Mouse (Mus musculus): ENCODE measurements around the gene Upf1. TPM values are rescaled to one million over a fixed set of nuclear protein-coding genes. Genes with fewer than 3 reads are reported as not detected.

Upf1 gene
- polyA plus RNA-seq, 1 experiment = 39.1 TPM

DNA sequence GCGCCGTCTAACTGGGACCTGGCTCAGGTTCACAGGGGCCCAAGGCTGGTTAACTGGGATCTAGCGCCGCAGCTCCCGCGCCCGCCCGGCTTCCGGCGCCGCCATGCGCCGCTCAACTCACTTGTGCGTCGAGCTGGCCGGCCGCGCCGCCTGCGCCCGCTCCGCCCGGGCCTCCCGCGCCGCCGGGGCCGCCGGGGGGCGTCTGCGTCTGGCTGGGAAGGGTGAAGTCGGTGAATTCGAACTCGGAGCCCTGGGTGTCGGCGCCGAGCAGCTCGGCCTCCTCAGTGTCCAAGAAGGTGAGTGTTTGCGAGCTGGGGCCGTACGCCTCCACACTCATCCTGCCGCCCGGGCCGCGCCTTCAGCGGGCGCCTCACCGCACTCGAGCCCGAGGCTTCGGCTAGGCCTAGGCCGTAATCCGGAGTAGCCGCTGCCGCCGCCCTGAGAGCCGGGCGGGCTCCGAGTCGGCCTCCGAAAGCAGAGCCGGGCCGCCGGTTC, 374 bp downstream of the Upf1 start:
- under 1% methylated on average over 64 of the region's 64 CpGs for WGBS
- Histone ChIP-seq H3K27ac (ENCODE audit: control insufficient read depth, insufficient read depth, low read depth, low read length, poor library complexity) (peak overlapping the region; percentile 85), H3K4me1 (ENCODE audit: control insufficient read depth, insufficient read depth, low read length) (peaks cover 3% of the 10 kb centered on the region; the same call in 1 of the 2 replicates), H3K4me3 (replicated peaks; ENCODE audit: control insufficient read depth, low read depth, low read length) (peak overlapping the region; percentile 74)
- TF ChIP-seq CTCF (IDR thresholded peaks at IDR 0.05; ENCODE audit: control insufficient read depth, insufficient read depth, low read length) = no peak
- no peak for TF ChIP-seq POLR2A (IDR thresholded peaks at IDR 0.05; ENCODE audit: borderline replicate concordance, control insufficient read depth, low read depth, low read length)

DNA sequence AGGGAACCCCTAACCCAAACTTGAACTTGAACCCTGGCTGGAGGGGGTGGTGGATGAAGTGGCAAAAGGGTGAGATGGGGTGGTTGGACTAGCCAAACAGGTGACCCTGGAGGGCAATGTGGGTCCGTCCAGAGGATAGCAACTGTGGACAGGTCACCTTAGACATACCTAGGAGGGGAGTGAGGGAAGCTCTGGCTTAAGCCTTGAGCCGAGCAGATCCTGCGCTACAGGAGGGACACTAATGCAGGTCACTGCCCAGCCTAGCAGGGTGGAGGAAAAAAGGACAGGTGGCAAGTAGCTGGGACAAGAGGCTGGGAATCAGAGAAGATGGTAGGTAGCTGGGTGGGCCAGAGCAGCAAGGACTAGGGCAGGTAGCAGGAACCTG, 1.1 kb downstream of the Upf1 start:
- WGBS = 28% methylated on average over 3 of the region's 3 CpGs
- H3K27ac ChIP-seq (ENCODE audit: control insufficient read depth, insufficient read depth, low read depth, low read length, poor library complexity) = no peak overlapping the region
- peak overlapping the region; percentile 74 for H3K4me3 ChIP-seq (replicated peaks; ENCODE audit: control insufficient read depth, low read depth, low read length)
- no peak for TF ChIP-seq POLR2A (IDR thresholded peaks at IDR 0.05; ENCODE audit: borderline replicate concordance, control insufficient read depth, low read depth, low read length)
- TF ChIP-seq CTCF (IDR thresholded peaks at IDR 0.05; ENCODE audit: control insufficient read depth, insufficient read depth, low read length) = no peak
- peaks cover 3% of the 10 kb centered on the region; the same call in 1 of the 2 replicates for H3K4me1 ChIP-seq (ENCODE audit: control insufficient read depth, insufficient read depth, low read length)

DNA sequence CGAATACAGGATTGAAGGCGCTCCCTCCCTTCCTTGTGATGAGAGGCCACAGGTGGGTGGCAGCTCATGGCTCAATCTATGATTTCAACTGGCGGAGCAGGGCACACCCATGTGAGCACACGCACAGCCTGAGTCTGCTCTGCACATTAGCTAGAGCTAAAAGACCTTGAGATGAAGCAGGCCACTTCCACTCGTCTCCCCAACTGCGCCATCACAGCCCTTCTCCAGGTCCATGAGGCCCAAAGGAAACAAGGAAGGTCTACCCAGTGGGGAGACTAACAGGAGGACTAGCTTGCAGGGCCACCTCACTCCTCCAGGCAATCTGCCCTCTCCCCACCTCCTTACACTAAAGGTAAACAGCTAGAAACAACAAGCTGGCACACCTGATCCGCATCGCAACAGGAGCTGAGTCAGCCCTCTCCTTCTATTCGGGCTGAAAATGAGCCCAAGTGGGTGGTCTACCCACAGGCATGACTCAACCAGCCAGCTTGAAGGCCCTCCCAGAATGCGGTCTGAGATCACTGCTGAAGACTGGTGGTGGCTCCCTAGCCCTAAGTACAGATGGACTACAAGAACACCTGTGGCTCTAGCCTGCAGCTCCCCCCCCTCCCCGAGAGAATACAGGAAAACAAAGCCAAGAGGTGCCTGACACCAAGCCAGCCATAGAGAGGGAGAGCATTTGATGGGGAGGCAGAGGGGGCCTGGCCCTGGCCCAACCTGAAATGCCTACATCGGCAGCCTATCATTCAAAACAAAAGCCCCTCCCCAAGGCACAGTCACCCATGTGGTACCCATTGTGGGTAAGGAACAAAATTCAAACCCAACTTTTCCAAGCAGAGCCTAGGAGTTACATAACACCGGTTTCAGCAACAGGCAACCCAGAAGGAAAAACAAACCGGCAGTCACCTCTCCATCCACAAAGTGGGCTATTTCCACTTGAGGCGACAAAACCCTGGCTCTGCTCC, 1.8 kb downstream of the Upf1 start:
- Histone ChIP-seq H3K4me3 (replicated peaks; ENCODE audit: control insufficient read depth, low read depth, low read length) (peak overlapping the region; percentile 74), H3K4me1 (ENCODE audit: control insufficient read depth, insufficient read depth, low read length) (peaks cover 3% of the 10 kb centered on the region; the same call in 1 of the 2 replicates), H3K27ac (ENCODE audit: control insufficient read depth, insufficient read depth, low read depth, low read length, poor library complexity) (no peak overlapping the region)
- TF ChIP-seq POLR2A (IDR thresholded peaks at IDR 0.05; ENCODE audit: borderline replicate concordance, control insufficient read depth, low read depth, low read length) (no peak), CTCF (IDR thresholded peaks at IDR 0.05; ENCODE audit: control insufficient read depth, insufficient read depth, low read length) (no peak)
- 37% methylated on average over 15 of the region's 15 CpGs for WGBS

DNA sequence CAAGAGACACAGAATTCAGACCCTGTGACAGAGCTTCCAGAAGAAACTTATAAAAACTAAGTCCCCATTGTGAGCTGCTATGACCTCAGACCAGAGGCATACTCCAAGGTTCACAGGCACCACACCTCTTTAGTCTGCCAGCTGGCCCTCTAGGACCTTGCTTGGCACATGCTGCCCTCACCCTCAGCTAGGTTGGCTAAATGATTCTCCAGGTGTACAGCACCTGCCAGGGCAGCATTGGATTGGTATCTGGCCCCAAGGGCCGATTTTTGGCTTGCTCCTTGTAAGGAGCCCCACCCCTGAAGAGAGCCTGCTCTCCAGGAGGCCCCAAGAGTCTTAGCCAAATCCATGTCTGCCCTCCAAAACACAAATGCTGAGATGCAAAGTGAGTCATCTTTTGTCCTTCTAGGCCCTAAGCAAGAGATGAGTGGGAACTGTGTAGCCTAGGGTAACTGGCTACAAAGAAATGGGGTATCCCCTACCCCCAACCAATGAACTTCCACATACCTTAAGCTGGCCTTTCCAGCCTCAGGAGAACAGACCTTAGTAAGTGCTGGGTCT, 5.1 kb downstream of the Upf1 start:
- no peak overlapping the region for H3K27ac ChIP-seq (ENCODE audit: control insufficient read depth, insufficient read depth, low read depth, low read length, poor library complexity)
- WGBS = 55% methylated on average over 1 of the region's 1 CpGs
- H3K4me3 ChIP-seq (replicated peaks; ENCODE audit: control insufficient read depth, low read depth, low read length) = no peak overlapping the region
- no peak for TF ChIP-seq POLR2A (IDR thresholded peaks at IDR 0.05; ENCODE audit: borderline replicate concordance, control insufficient read depth, low read depth, low read length)
- TF ChIP-seq CTCF (IDR thresholded peaks at IDR 0.05; ENCODE audit: control insufficient read depth, insufficient read depth, low read length) = no peak
- H3K4me1 ChIP-seq (ENCODE audit: control insufficient read depth, insufficient read depth, low read length) = peaks cover 3% of the 10 kb centered on the region; the same call in 1 of the 2 replicates

DNA sequence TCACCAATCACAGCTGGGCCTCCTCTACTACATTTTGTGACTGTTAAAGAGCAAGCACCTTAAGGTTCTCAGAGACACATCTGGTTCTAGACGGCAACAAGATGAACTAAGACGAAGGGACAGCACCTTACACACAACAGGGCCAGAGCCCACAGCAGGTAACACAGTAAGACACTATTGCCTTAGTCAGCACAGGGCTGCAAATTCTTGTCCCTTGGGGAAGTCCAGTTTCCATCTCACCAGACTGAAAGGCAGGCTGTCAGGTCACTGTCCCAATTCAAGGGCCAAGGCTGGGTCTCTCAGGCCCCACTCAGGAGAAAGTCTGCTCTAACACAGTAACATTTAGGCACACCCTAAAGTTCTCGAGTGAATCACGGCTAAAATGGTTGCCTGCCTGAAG, 5.6 kb downstream of the Upf1 start:
- 86% methylated on average over 4 of the region's 4 CpGs for WGBS
- no peak for TF ChIP-seq POLR2A (IDR thresholded peaks at IDR 0.05; ENCODE audit: borderline replicate concordance, control insufficient read depth, low read depth, low read length)
- TF ChIP-seq CTCF (IDR thresholded peaks at IDR 0.05; ENCODE audit: control insufficient read depth, insufficient read depth, low read length) = no peak
- no peak overlapping the region for H3K4me3 ChIP-seq (replicated peaks; ENCODE audit: control insufficient read depth, low read depth, low read length)
- peaks cover 3% of the 10 kb centered on the region; the same call in 1 of the 2 replicates for H3K4me1 ChIP-seq (ENCODE audit: control insufficient read depth, insufficient read depth, low read length)
- H3K27ac ChIP-seq (ENCODE audit: control insufficient read depth, insufficient read depth, low read depth, low read length, poor library complexity) = no peak overlapping the region

DNA sequence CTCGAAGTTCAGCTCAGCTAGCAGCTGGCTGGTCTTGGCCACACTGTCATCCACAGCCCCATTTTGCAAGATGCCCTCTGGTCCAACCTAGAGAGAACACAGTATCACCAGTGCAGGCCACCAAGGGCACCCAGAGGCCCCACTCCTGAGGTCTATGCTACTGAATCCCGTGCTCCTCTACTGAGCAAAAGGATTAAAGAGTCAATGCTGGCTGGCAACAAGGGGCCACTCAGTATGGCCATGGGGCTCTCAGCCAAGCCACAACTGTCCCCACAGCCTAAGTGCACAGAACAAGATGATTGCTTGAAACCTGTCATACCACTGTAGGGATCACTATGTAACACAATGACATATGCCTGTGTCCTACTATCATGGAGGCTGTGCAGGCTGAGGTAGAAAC, 8.8 kb downstream of the Upf1 start:
- Histone ChIP-seq H3K4me3 (replicated peaks; ENCODE audit: control insufficient read depth, low read depth, low read length) (no peak overlapping the region), H3K4me1 (ENCODE audit: control insufficient read depth, insufficient read depth, low read length) (no peaks in the 10 kb centered on the region; the same call in 1 of the 2 replicates), H3K27ac (ENCODE audit: control insufficient read depth, insufficient read depth, low read depth, low read length, poor library complexity) (no peak overlapping the region)
- WGBS = 80% methylated on average over 2 of the region's 2 CpGs
- TF ChIP-seq CTCF (IDR thresholded peaks at IDR 0.05; ENCODE audit: control insufficient read depth, insufficient read depth, low read length) (no peak), POLR2A (IDR thresholded peaks at IDR 0.05; ENCODE audit: borderline replicate concordance, control insufficient read depth, low read depth, low read length) (no peak)

DNA sequence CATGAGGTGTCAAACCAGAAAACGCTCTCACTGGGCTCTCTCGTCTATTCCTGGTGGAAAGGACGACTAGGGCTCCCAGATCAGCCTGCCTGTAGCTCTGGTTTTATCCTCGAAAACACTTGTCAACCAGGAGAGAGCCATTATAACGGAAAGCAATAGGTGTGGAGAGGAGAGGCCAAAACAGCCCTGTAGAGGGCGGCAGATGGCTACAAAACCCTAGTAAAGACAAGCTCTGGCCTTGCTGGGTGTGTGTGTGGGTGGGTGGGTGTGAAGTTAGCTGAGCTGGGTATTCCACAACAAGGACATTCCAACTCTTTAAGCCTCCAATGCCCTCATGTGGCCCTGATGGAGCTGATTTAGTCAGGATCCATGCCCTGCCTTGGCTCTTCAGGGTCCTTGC, 9.4 kb downstream of the Upf1 start:
- TF ChIP-seq POLR2A (IDR thresholded peaks at IDR 0.05; ENCODE audit: borderline replicate concordance, control insufficient read depth, low read depth, low read length) (no peak), CTCF (IDR thresholded peaks at IDR 0.05; ENCODE audit: control insufficient read depth, insufficient read depth, low read length) (peak; percentile 51)
- H3K4me1 ChIP-seq (ENCODE audit: control insufficient read depth, insufficient read depth, low read length) = no peaks in the 10 kb centered on the region; the same call in 1 of the 2 replicates
- H3K27ac ChIP-seq (ENCODE audit: control insufficient read depth, insufficient read depth, low read depth, low read length, poor library complexity) = no peak overlapping the region
- H3K4me3 ChIP-seq (replicated peaks; ENCODE audit: control insufficient read depth, low read depth, low read length) = no peak overlapping the region
- 64% methylated on average over 6 of the region's 6 CpGs for WGBS

DNA sequence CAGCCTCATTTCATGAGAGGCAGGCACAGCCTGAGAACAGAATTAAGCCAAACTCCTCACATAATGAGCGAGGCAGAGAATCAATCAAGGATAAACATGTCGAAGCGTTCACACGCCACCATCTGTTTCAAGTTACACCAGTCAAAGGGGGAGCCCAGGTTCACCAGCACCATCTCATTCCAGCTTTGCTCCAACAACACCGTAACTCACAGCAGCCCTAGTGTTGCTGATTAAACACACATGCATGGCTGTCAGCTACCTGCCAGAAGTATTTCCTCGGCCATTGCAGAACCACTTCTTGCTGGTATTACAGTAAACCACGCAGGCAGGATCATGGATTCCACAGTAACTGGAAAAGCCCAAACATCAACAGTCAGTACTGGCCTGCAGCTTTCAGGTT, 10.0 kb downstream of the Upf1 start:
- TF ChIP-seq CTCF (IDR thresholded peaks at IDR 0.05; ENCODE audit: control insufficient read depth, insufficient read depth, low read length) = no peak
- Histone ChIP-seq H3K4me3 (replicated peaks; ENCODE audit: control insufficient read depth, low read depth, low read length) (no peak overlapping the region), H3K27ac (ENCODE audit: control insufficient read depth, insufficient read depth, low read depth, low read length, poor library complexity) (no peak overlapping the region), H3K4me1 (ENCODE audit: control insufficient read depth, insufficient read depth, low read length) (no peaks in the 10 kb centered on the region)
- 91% methylated on average over 7 of the region's 7 CpGs for WGBS
